Mouse (Mus musculus): Measurements from ENCODE around the gene Smcr8.
"Not testable (repeated sequence)": the region's sequence is repeated elsewhere in the genome, so short reads cannot be mapped to it uniquely, and the experiment has no call there.

The Smcr8 gene

GRCm38 (mm10) chr11:60779673-60780189 lies 2.4 kb downstream of the Smcr8 start:
- no peak for DNase-seq (ENCODE audit: low read depth, low spot score)

- no peak for DNase-seq (ENCODE audit: low read depth, low spot score)
Measured at GRCm38 (mm10) chr11:60784179-60784922, 7.0 kb downstream of the Smcr8 start.

DNA sequence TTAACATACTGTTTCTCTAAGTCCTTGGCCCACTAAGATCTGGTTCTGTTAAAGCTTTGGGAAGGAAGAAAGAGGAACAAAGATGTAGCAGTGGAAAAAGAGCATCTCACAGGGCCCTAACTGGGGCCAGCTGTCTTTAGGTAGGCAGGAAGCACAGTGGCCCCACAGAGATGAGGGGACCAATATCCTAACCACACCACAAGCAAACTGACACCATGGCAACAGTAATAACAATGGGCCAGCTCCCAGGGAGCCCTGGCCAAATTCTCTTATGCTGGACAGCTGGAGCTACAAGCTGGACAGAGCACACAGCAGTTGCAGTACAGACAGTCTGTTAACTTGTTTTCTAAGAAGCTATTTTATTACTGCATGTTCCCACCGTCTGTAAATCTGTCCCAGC lies 10.3 kb downstream of the Smcr8 start:
- DNase-seq (ENCODE audit: low read depth, low spot score) = no peak

- no peak for DNase-seq (ENCODE audit: low read depth, low spot score)
Measured at GRCm38 (mm10) chr11:60790472-60790871, 13.1 kb downstream of the Smcr8 start.

GRCm38 (mm10) chr11:60796342-60796741 lies 19.0 kb downstream of the Smcr8 start:
- DNase-seq (ENCODE audit: low read depth, low spot score) = no peak

DNA sequence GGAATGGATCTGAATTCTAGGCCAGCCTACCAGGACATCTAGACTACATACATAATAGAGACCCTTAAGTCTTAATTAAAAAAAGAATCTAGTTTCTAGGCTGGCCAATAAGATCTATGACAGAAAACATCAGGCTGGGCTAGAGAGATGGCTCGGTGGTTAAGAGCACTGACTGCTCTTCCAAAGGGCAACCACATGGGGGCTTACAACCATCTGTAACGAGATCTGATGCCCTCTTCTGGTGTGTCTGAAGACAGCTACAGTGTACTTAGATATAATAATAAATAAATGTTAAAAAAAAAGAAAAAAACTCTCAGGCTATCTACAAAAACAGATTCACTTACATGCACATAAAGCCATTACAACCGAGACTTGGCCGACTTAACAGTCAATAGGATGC lies 22.7 kb downstream of the Smcr8 start:
- DNase-seq (ENCODE audit: low read depth, low spot score) = no peak

GRCm38 (mm10) chr11:60800892-60801291 lies 23.6 kb downstream of the Smcr8 start:
- no peak for DNase-seq (ENCODE audit: low read depth, low spot score)

DNA sequence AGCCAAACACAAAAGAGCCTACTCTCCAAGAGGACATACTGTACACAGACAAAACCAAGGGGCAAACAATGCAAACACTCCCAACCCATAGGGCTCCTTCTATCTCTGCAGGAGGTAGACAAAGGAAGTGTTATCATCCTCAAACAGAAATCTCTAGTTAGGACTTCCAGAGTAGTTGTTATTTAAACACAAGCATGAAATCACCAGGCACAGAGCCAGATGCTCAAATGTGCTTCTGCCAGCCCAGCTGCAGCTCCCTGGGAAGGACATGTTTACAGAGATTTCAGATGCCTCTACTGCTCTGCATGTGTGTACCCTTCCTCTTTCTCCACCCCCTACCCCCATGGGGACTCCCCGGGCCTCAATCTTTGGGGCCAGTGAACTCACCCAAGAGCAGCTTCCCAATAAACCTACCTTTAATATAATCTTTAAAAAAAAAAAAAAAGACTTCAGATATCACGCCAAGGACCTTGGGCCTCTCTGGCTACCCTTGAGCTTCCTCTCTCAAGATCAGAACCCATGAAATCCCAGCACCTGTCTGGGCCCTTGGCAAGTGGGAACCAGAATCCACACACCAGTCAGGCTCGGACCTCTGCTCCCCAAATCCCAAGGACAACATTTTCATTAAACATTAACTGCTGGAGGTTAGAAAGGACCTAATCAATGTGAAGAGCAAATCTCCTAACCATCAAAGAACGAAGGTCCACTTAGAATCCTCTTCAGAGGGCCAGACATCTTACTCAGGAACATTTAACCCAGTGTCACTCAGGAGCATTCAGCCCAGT lies 31.2 kb downstream of the Smcr8 start:
- DNase-seq (ENCODE audit: low read depth, low spot score) = peak; percentile 31

GRCm38 (mm10) chr11:60809546-60809945 lies 32.2 kb downstream of the Smcr8 start:
- no peak for DNase-seq (ENCODE audit: low read depth, low spot score)

GRCm38 (mm10) chr11:60810046-60810965 lies 33.0 kb downstream of the Smcr8 start:
- DNase-seq (ENCODE audit: low read depth, low spot score) = no peak

DNA sequence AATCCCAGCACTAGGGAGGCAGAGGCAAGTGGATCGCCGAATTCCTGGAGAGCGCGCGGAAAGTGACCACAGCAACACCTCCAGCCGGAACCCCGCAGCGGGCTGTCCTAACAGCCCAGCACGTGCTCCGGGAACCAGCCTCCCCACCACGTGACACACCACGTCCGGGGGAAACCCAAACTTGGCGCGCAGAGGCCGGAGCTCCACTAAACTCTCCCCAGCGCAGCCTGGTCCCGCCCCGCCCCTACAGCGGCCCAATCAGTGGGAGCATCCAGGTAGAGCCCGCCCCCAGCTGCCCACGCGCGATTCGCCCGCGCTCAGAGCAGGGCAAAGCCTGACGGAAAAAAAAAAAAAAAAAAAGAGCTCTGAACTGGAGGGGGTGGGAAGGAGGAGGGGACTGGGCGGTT lies 33.7 kb downstream of the Smcr8 start:
- DNase-seq (ENCODE audit: low read depth, low spot score) = peak; percentile 64

- DNase-seq (ENCODE audit: low read depth, low spot score) = not testable (repeated sequence)
Measured at GRCm38 (mm10) chr11:60811618-60812017, 34.3 kb downstream of the Smcr8 start, which contains the start of gene Shmt1. Gene Shmt1 (minus strand): TSS chr11:60811718.

DNA sequence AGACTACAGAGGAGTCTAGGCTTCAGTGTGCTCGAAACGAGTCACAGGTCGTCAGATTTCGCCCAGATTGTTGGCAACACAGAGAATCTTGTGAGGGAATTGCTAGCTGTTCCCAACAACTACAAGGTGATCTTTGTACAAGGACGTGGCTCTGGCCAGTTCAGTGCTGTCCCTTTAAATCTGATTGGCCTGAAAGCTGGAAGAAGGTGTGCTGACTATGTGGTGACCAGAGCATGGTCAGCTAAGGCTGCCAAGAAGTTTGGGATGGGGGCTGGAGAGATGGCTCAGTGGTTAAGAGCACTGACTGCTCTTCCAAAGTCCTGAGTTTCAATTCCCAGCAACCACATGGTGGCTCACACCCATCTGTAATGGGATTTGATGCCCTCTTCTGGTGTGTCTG lies 39.1 kb downstream of the Smcr8 start:
- DNase-seq (ENCODE audit: low read depth, low spot score) = no peak

GRCm38 (mm10) chr11:60823771-60824170 lies 46.4 kb downstream of the Smcr8 start:
- DNase-seq (ENCODE audit: low read depth, low spot score) = no peak

GRCm38 (mm10) chr11:60825191-60825590 lies 47.9 kb downstream of the Smcr8 start:
- DNase-seq (ENCODE audit: low read depth, low spot score) = no peak

GRCm38 (mm10) chr11:60826700-60827099 lies 49.4 kb downstream of the Smcr8 start:
- DNase-seq (ENCODE audit: low read depth, low spot score) = no peak

GRCm38 (mm10) chr11:60827241-60827945 lies 50.1 kb downstream of the Smcr8 start:
- no peak for DNase-seq (ENCODE audit: low read depth, low spot score)

- DNase-seq (ENCODE audit: low read depth, low spot score) = no peak
Measured at GRCm38 (mm10) chr11:60828903-60829302, 51.6 kb downstream of the Smcr8 start.

GRCm38 (mm10) chr11:60830433-60831052 lies 53.2 kb downstream of the Smcr8 start, which contains the start of gene Dhrs7b:
Gene Dhrs7b (plus strand): TSS chr11:60830631.
- peak; percentile 99 for DNase-seq (ENCODE audit: low read depth, low spot score)

DNA sequence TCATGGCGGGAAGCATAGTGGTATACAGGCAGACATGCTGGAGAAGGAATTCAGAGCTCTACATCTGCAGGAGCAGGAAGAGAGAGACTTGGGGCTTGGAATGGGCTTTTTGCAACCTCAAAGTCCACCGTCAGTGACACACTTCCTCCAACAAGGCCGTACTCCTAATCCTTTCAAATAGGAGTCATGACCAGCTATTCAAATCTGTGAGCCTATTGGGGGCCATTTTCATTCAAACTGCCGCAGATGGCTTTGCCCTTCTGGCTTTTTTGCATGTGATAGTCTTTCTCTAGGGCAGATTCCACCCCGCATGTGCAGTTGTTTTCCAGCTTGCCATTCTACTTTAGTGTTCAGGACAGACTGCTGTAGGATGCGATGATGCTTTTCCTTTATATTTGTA lies 59.6 kb downstream of the Smcr8 start:
- DNase-seq (ENCODE audit: low read depth, low spot score) = no peak
